Mouse (Mus musculus): ENCODE measurements at regions not wholly inside any gene's neighbourhood (a gene's known extent, or its start where the extent isn't known, plus 50 kb on each side); places are given as distances from the start of the nearest gene placed in this dataset.

DNA sequence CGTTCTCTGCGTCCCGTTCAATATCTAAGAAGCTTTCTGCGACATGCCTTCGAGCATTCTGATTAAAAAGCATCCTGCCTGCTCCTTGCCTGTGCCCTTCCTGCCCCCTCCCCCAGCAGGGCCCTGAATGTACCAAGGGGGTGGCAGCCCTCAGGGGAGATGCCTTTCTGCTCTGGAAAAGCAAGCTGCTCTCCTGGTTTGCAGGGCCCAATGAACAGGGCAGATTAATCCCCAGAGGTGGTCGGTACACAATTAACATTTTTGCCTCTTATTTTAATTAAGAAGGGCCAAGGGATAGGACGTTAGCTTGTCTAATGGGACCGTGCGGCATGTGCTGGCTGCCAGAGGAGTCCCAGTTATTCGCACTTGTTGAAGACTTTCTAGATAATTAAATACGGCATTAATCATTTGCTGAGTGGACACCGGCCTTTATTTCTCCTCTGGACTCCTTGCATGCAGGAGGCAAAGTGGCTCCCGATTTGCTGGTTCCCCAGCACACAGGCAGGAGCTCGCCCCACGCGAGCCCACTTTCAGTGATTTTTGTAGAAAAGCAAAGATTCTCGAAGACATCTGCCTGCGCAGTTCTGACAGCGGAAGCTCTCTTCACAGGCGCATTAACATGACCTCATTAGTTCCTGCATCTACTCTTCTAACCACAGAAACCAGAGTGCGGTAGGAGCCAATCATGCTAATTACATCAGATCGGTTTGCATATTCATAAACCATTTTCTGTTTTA, 336.8 kb upstream of the 4930535I16Rik start:
- peak in 1 of 2 experiments; percentile 19 for DNase-seq (ENCODE audit: low spot score in 2 of 2)

GRCm38 (mm10) chr4:124241600-124241999, 323.8 kb upstream of the 4930535I16Rik start:
- DNase-seq (ENCODE audit: low spot score in 2 of 2) = no peak

DNA sequence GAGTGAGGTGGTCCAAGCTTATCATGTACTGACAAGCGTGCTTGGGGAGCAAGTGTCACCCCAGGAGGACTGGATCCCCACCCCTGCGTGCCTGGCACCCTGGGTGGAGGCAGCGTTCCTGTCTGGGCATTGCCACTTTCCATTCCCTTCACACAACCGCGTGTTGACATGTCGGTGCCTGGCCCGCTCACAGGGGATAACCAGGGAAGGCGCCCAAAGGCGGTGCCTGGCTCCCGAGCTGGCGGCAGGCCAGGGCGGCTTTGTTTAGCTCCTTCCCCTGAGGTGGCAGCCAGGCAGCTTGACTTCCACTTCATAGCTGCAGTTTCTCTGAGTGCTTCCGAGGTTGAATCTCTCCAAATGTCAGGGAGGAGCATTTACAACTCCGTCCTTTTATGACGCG, 318.7 kb upstream of the 4930535I16Rik start:
- peak in 1 of 2 experiments; percentile 16 for DNase-seq (ENCODE audit: low spot score in 2 of 2)

DNA sequence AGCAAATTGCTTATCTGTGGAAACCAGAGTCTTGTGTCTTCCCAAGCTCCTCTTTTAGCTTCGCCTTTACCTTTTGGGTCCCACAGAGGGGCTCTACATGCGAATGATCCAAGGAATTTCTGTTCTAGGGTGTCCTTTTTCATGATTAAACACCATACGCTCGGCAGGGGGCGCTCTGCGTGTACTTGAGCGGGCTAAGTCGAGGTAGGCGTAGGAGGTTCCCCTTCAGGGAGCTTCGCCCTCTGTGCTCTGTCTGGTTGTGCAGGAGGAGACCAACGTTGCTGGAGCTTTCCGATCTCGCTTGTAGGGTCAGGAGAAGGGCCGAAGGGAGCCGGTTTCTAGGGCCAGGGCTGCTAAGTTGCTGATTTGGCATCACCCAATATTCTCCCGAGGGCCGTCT, 310.7 kb upstream of the 4930535I16Rik start:
- peak; percentile 73 to 78 for DNase-seq (ENCODE audit: low spot score in 2 of 2)

- no peak for DNase-seq (ENCODE audit: low spot score in 2 of 2)
Measured at GRCm38 (mm10) chr4:124223646-124224500, 306.1 kb upstream of the 4930535I16Rik start.

GRCm38 (mm10) chr4:124221736-124222135, 303.9 kb upstream of the 4930535I16Rik start:
- DNase-seq (ENCODE audit: low spot score in 2 of 2) = no peak

DNA sequence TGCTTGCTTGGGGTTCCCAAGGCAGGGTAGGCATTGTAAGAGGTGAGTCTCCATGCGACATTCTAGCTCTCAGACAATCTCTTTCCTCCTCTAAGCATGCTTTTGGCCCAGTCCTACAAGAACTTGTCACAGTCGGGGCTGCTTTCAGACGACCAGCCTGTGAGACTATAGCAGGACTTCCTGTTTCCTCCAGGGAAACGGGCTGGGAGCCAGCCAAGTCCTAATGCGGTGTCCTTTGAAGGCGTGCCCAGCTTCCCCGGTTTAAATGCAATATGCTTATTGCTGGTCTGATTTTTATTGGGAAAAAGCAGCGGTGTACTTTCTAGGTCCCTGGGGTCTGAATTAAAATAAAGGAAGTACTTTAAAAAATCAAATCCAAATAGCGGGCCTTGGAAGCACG, 299.4 kb upstream of the 4930535I16Rik start:
- peak in 1 of 2 experiments; percentile 20 for DNase-seq (ENCODE audit: low spot score in 2 of 2)

- no peak for DNase-seq (ENCODE audit: low spot score in 2 of 2)
Measured at GRCm38 (mm10) chr4:124216351-124216750, 298.5 kb upstream of the 4930535I16Rik start.

DNA sequence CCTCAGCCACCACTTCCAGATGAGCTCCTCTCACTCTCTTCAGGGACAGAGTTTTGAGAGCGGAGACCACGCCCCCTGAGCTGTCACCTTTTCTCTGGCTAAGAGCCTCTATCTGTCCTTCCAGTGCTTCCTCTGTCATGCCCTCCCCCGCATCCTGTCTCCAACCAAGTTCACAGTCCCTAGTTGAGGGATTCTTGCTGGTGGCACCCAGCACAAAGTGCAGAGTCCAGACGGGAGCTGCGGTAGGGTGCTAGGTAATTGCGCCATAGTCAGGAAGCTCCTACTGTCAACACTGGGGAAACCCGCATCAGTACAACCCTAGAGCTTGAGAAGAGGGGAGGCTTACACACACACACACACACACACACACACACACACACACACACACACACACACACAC, 297.3 kb upstream of the 4930535I16Rik start:
- no peak for DNase-seq (ENCODE audit: low spot score in 2 of 2)

DNA sequence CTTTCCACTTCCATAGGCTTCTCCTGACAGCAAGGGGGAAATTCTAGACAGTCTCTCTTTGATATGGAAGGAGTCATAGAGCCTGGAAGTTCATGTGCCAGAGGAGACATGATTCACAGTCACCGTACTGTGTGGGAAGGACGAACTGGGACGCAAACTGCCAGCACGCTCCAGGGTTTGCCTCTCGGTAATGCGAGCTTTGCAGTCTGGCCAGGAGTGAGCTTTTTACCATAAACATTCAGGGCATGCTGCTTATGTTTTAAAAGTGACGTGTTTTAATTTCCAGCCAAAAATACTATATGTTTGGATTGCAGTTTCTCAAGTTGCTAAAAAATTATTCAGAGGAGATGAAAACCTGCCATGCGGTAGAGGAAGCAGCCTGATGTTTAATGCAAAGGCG, 292.3 kb upstream of the 4930535I16Rik start:
- DNase-seq (ENCODE audit: low spot score in 2 of 2) = no peak

DNA sequence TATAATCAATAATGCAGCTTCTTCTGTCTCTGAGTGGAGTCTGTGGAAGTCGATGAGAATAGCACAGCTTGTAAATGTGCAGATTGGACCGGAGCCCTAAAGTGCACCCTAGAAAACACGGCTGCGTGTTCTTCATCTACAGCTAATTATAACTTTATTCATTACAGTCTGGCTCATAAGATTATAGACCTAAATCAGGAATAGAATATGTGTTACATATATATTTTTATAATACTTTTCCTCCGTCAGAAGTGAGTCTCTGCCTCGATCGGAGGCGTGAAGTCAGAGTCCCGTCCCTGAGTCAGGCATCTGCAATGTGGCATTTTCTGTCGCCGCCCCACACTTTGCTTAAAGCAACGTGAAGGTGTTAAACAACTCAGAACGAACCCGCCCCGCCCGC, 288.7 kb upstream of the 4930535I16Rik start:
- DNase-seq (ENCODE audit: low spot score in 2 of 2) = peak in 1 of 2 experiments; percentile 21

- no peak for DNase-seq (ENCODE audit: low spot score in 2 of 2)
Measured at GRCm38 (mm10) chr4:124203736-124204135, 285.9 kb upstream of the 4930535I16Rik start.

- DNase-seq (ENCODE audit: low spot score in 2 of 2) = no peak
Measured at GRCm38 (mm10) chr4:124199884-124200844, 282.3 kb upstream of the 4930535I16Rik start.

DNA sequence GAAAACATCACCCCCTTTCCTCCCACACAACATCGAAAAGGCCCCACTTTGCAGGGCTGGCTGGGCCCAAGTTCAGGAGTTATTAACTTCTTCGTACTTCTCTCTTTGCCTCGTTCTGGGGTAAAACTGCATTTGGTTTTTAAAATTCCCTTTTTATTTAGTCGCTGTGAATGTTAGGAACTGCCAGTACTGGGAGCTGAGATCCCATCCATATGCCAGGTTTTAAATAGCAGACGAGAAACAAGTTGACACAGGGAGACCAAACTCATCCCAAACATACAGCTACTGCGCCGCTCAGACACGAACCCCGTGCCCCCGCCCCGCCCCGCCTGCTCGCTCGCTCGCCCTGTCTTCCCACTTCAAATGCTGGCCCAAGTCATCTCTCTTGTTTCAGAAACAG, 281.0 kb upstream of the 4930535I16Rik start:
- no peak for DNase-seq (ENCODE audit: low spot score in 2 of 2)

DNA sequence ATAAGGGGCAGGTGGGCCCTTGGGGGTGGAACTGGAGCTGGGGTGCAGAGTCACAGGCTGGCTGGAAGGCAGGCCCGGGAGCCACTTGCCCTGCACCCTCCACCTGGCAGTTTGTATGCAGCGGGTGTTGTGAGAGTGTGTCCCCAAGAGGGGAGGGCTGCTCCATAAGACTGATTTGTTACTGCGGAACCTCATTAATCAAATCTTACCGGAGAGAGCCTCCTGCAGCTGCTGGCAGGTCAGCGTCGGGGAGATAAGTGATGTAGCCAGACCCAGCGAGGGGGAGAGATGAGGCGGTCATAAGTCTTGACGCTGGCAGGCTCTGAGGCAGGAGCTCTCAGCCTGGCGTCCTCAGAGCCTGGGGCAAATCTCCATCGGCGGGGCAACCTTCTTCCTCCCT, 278.9 kb upstream of the 4930535I16Rik start:
- DNase-seq (ENCODE audit: low spot score in 2 of 2) = no peak

DNA sequence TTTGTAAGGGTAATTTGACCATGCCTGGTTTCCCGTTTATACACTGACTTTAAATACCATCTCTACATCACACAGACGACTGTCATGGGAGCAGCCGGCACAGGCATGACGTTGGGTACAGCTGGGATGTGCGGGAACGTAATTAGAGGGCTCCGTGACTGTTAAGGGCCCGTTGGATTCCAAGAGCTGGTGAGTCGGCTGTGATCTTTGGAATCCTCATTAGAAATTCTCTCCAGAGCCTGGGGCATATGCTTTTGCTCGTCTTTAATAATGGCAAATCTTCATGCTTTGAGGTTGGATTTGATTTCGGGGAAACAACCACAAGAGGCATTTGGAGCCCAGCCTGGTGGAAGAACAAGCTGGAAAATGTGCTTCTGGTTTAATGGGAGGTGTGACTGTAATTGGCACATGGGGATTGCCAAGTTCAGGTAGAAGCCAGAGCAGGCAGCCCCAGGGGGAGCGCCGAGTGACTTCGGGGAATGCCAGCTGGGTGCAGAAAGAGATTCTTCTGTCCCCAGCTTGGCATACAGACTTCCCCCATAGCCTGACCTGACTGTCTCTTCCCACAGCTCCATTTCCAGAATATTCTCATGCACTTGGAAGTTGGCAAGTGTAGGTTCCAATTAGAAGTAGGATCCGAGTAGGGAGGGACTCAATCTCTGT, 275.4 kb upstream of the 4930535I16Rik start:
- DNase-seq (ENCODE audit: low spot score in 2 of 2) = no peak

GRCm38 (mm10) chr4:124190775-124191174, 273.0 kb upstream of the 4930535I16Rik start:
- no peak for DNase-seq (ENCODE audit: low spot score in 2 of 2)

DNA sequence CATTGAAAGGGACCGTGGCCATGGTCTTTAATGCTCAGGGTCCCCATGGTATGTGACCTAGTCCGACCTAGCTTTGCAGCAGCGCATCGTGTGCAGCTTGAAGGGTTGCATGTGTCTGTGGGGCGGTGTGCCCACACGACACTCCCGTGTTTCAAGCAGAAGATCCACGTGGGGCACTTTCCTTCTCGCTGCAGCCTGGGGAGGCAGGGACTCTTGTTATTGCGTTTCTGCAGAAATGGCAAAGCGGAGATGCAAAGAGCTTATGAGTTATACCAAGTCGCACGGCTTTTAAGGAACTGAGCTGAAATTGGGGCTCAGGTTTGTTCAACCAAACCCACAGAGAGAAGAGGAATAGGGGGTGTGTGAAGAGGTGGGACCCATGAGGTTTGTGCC, 272.2 kb upstream of the 4930535I16Rik start:
- no peak for DNase-seq (ENCODE audit: low spot score in 2 of 2)

DNA sequence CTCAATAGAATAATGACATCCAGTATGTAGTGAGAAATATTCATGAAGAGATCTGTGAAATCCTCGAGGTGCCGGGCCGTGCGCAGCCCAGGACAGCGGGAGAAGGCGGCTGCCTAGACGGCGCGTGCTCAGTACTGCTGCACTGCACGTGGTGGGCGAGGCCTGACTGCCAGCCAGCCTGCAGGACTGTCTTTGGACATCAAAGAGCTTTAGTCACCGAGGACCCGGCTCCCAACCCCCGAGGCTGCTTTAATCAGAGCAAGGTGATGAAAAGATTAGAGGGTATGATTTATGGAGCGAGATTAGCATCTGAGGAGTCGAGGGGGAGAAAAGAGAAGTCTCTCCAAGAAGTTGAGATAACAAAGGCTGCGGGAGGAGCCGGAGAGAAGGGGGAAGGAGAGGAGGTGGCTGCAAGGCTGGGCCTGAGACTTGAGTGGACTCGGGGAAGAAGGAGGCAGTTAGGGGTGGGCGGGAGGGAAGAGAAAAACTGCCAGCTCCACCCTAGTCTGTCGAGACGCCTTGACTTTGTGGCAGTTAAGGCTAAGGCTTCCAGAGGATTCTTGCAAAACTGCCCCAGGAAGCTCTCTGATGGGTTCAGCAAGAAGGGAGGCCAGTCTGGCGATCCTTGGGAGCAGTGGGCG, 271.6 kb upstream of the 4930535I16Rik start:
- no peak for DNase-seq (ENCODE audit: low spot score in 2 of 2)

DNA sequence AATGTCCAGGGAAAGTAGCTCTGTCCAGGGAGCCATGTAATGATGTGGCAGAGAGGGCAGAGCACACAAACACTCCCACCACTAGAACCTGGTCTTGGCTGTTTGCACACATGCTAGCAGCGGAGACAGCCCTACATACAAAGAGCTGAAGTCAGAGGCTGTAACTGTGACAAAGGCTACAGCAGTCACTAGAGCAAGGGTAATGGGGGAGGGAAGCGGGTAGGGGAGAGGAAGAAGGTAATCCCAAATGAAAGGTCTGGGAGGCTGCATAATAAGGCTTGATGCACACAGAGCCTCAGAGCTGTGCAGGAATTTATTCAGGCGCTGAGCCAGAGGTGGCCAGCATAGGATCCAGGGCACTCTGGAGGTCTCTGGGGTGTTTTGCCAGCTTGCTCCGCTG, 269.3 kb upstream of the 4930535I16Rik start:
- DNase-seq (ENCODE audit: low spot score in 2 of 2) = no peak

- DNase-seq (ENCODE audit: low spot score in 2 of 2) = no peak
Measured at GRCm38 (mm10) chr4:124181335-124181734, 263.5 kb upstream of the 4930535I16Rik start.
